ENCODE assay signal across 16 mouse cellular contexts in the genomic region with DNA sequence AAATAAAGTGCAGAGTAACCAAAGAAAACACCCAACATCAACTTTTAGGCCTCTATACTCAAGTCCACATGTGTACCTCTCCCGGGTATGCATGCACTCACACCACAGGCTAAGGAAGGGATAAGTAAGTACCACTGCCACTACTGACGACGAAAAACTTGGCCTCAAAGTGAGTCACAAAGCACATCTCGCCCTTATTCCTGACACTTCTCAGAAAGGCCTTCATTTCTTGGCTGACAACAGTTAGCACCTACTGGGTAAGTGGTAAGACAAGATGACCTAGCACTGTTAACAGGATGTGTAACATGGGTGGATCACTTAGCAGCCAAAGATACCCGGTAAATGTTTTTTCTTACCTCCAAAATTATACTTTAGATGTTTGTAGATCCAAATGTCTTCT. TPM values are rescaled to one million over a fixed set of nuclear protein-coding genes. Genes with fewer than 3 reads are reported as not detected.
A peak's percentile ranks its signal among the peaks of the same experiment; 100 is the strongest.
DNase-seq lines count a peak whose midpoint lies in the region; TF ChIP-seq lines count a peak whose summit lies in the region.
"Had no signal": no experiment of that assay in that cellular context is flagged by ENCODE, and none has a peak within 500 bp of the region (broad histone marks: within the 10 kb centered on the region; RNA-seq: fewer than 3 reads in every experiment).

No protein-coding gene starts in this region.

- no peak for DNase-seq in spleen, adult 2 months (ENCODE audit: low read depth in 1 of 2, low spot score in 2 of 2)
- no peak for DNase-seq in spleen, postnatal 4 days (ENCODE audit: low spot score in 2 of 2)
- DNase-seq in natural killer cell, adult 2 months (ENCODE audit: low spot score in 2 of 2) = peak; percentile 69 to 85
- no peak for DNase-seq in urinary bladder, postnatal 10 days (ENCODE audit: low spot score)
- DNase-seq: adrenal gland, adult 2 months; adrenal gland, adult 8-10 months; adrenal gland, postnatal 10 days; adrenal gland, postnatal 14 days; adrenal gland, postnatal 25 days; B cell, adult 2 months; cerebellum, adult 11 months; cerebellum, adult 11-12 months; cerebellum, adult 18-20 months had no signal

- WGBS in spleen, adult 2 months = 85% methylated on average over 5 of the region's 5 CpGs

- H3K27ac ChIP-seq in spleen, adult 2 months (ENCODE audit: insufficient read depth, low read length) = peak overlapping the region; percentile 8; the same call in 1 of the 2 replicates

- no peaks in the 10 kb centered on the region for H3K36me3 ChIP-seq in spleen, adult 2 months (ENCODE audit: control insufficient read depth, insufficient read depth, low read length)
- H3K36me3 ChIP-seq: G1E had no signal

- no peak overlapping the region for H3K4me3 ChIP-seq in spleen, adult 2 months (ENCODE audit: extremely low read depth, insufficient read depth, insufficient read length)

- no peak for TF ChIP-seq CTCF in spleen, adult 2 months (IDR thresholded peaks at IDR 0.05; ENCODE audit: extremely low read depth, insufficient read depth, insufficient read length, insufficient replicate concordance)

- H3K27me3 ChIP-seq in spleen, adult 2 months (ENCODE audit: control insufficient read depth, insufficient read depth, low read length) = no peaks in the 10 kb centered on the region
- H3K27me3 ChIP-seq: CH12.LX, Patski had no signal

- no peaks in the 10 kb centered on the region; the same call in none of the 2 replicates for H3K4me1 ChIP-seq in spleen, adult 2 months (ENCODE audit: control insufficient read depth, insufficient read depth, insufficient read length)

- TF ChIP-seq POLR2A in spleen, adult 2 months (IDR thresholded peaks at IDR 0.05; ENCODE audit: low read depth, low read length) = no peak

RNA-seq across cellular contexts. Expression of a gene that starts 4.8 kb away (rescaled TPM):
- 9.0 and 12.9 TPM in 2 replicates for polyA plus RNA-seq in spleen, adult 2 months (2012; rRNA removed)

RNA-seq across cellular contexts. Expression of a gene that starts 25.1 kb away (rescaled TPM):
- 63.7 and 81.9 TPM in 2 replicates for polyA plus RNA-seq in spleen, adult 2 months (2012; rRNA removed)

RNA-seq across cellular contexts. Expression of a gene that starts 45.7 kb away (rescaled TPM):
- 7.2 and 9.1 TPM in 2 replicates for polyA plus RNA-seq in spleen, adult 2 months (2012; rRNA removed)

Comparison
In these comparisons a context has a peak if more than half of its experiments do, and no peak if none do; other contexts are left out.
1. DNase-seq: peak in natural killer cell, adult 2 months (2 of 2); none in spleen, adult 2 months (0 of 2), spleen, postnatal 4 days (0 of 2) and urinary bladder, postnatal 10 days (single experiment).